Mouse (Mus musculus): ENCODE results near the gene Hist1h1a.

Gene Hist1h1a

GRCm38 (mm10) chr13:23763586-23764323 lies at the start of gene Hist1h1a:
TSS of gene Hist1h1a (plus strand) at chr13:23763666.
- CTCF ChIA-PET = interaction anchor here (0.6 kb wide), 2 partner anchors 51 to 148 kb away, joined by 3 to 9 read pairs; no protein-coding TSS in a partner anchor

- CTCF ChIA-PET = no interaction called here
These were observed 47.0 kb upstream of the Hist1h1a start for GRCm38 (mm10) chr13:23716261-23717042.

- CTCF ChIA-PET = interaction anchor here (0.6 kb wide), 1 partner anchor 125 kb away, joined by 6 read pairs; no protein-coding TSS in a partner anchor
These were observed 46.3 kb upstream of the Hist1h1a start for GRCm38 (mm10) chr13:23717176-23717575.

GRCm38 (mm10) chr13:23717593-23718245 lies 45.7 kb upstream of the Hist1h1a start:
- CTCF ChIA-PET = interaction anchor here (0.6 kb wide), 1 partner anchor 125 kb away, joined by 6 read pairs; no protein-coding TSS in a partner anchor

GRCm38 (mm10) chr13:23724239-23724638 lies 39.2 kb upstream of the Hist1h1a start:
- CTCF ChIA-PET = interaction anchor here (0.6 kb wide), 1 partner anchor 161 kb away, joined by 4 read pairs; no protein-coding TSS in a partner anchor

- CTCF ChIA-PET = no interaction called here
These were observed 38.3 kb upstream of the Hist1h1a start for GRCm38 (mm10) chr13:23725213-23725612.

- CTCF ChIA-PET = no interaction called here
These were observed 34.8 kb upstream of the Hist1h1a start for GRCm38 (mm10) chr13:23728472-23729191.

- CTCF ChIA-PET = no interaction called here
These were observed 34.3 kb upstream of the Hist1h1a start for GRCm38 (mm10) chr13:23729192-23729525.

GRCm38 (mm10) chr13:23729706-23730105 lies 33.8 kb upstream of the Hist1h1a start:
- CTCF ChIA-PET = no interaction called here

GRCm38 (mm10) chr13:23730479-23730878 lies 33.0 kb upstream of the Hist1h1a start:
- CTCF ChIA-PET = interaction anchor here (0.6 kb wide), 1 partner anchor 182 kb away, joined by 4 read pairs; no protein-coding TSS in a partner anchor

- CTCF ChIA-PET = interaction anchor here (0.9 to 2.4 kb wide), 4 partner anchors 24 to 610 kb away, joined by 3 to 27 read pairs (median 5); no protein-coding TSS in a partner anchor
These were observed 31.2 kb upstream of the Hist1h1a start for GRCm38 (mm10) chr13:23732156-23732804.

GRCm38 (mm10) chr13:23737091-23737490 lies 26.4 kb upstream of the Hist1h1a start:
- CTCF ChIA-PET = interaction anchor here (0.9 kb wide), 1 partner anchor 170 kb away, joined by 3 read pairs; no protein-coding TSS in a partner anchor

GRCm38 (mm10) chr13:23738041-23738440 lies 25.4 kb upstream of the Hist1h1a start:
- CTCF ChIA-PET = interaction anchor here (0.6 to 1.0 kb wide), 3 partner anchors 45 to 1719 kb away, joined by 3 to 11 read pairs (median 4); no protein-coding TSS in a partner anchor

- CTCF ChIA-PET = interaction anchor here (1.3 kb wide), 1 partner anchor 38 kb away, joined by 4 read pairs; no protein-coding TSS in a partner anchor
These were observed 24.8 kb upstream of the Hist1h1a start, which contains the start of gene Hist1h1c for GRCm38 (mm10) chr13:23738677-23739068. TSS of gene Hist1h1c (plus strand) at chr13:23738808.

- CTCF ChIA-PET = interaction anchor here (1.3 kb wide), 1 partner anchor 39 kb away, joined by 4 read pairs; no protein-coding TSS in a partner anchor
These were observed 24.2 kb upstream of the Hist1h1a start for GRCm38 (mm10) chr13:23739069-23739921.

- CTCF ChIA-PET = interaction anchor here (1.3 kb wide), 1 partner anchor 40 kb away, joined by 4 read pairs; no protein-coding TSS in a partner anchor
These were observed 23.6 kb upstream of the Hist1h1a start for GRCm38 (mm10) chr13:23739922-23740252.

GRCm38 (mm10) chr13:23740256-23740840 lies 23.1 kb upstream of the Hist1h1a start:
- CTCF ChIA-PET = interaction anchor here (1.3 kb wide), 1 partner anchor 40 kb away, joined by 4 read pairs; no protein-coding TSS in a partner anchor

- CTCF ChIA-PET = no interaction called here
These were observed 22.6 kb upstream of the Hist1h1a start for GRCm38 (mm10) chr13:23740910-23741309.

- CTCF ChIA-PET = no interaction called here
These were observed 21.5 kb upstream of the Hist1h1a start for GRCm38 (mm10) chr13:23742007-23742406.
